ENCODE assay signal across 10 mouse cellular contexts in the genomic region with DNA sequence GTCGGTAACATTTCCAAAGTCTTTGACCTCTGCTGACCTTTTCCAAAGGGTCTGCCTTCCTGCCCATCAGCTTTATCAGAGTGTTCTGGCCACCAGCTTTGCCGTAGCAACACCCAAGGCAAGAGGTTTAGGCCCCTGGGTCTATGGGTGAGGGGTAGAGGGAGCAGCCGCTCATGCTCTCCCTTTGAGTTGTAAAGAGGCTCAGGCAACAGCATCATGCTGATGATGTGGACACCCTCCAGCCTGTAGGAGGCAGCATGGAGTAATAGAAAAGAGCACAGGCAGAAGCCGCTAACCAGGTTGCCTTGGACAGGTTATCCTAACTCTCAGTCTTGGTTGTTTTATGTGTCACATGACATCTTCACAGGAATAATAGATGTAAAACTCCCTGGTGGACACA.
A peak's percentile ranks its signal among the peaks of the same experiment; 100 is the strongest.
DNase-seq lines count a peak whose midpoint lies in the region; ATAC-seq and TF ChIP-seq lines count a peak whose summit lies in the region.
"Had no signal": no experiment of that assay in that cellular context is flagged by ENCODE, and none has a peak within 500 bp of the region (broad histone marks: within the 10 kb centered on the region; RNA-seq: fewer than 3 reads in every experiment).

No protein-coding gene starts in this region.

- no peak overlapping the region for H3K9ac ChIP-seq in midbrain, embryonic 14.5 days (replicated peaks; ENCODE audit: low read length)
- H3K9ac ChIP-seq in midbrain, embryonic 16.5 days (ENCODE audit: low read depth, low read length) = no peak overlapping the region
- no peak overlapping the region for H3K9ac ChIP-seq in liver, embryonic 13.5 days
- H3K9ac ChIP-seq: heart, embryonic 15.5 days had no signal

- WGBS in midbrain, embryonic 14.5 days = 24% methylated on average over 4 of the region's 4 CpGs
- WGBS in midbrain, embryonic 16.5 days = 24% methylated on average over 4 of the region's 4 CpGs
- WGBS in liver, embryonic 13.5 days (ENCODE audit: insufficient replicate concordance) = 71% methylated on average over 4 of the region's 4 CpGs

- no peaks in the 10 kb centered on the region for H3K27me3 ChIP-seq in midbrain, embryonic 14.5 days (ENCODE audit: control insufficient read depth, insufficient read depth, low read length)
- H3K27me3 ChIP-seq in midbrain, embryonic 16.5 days (ENCODE audit: control insufficient read depth, insufficient read depth, low read depth, low read length) = no peaks in the 10 kb centered on the region
- no peaks in the 10 kb centered on the region for H3K27me3 ChIP-seq in liver, embryonic 13.5 days
- H3K27me3 ChIP-seq: heart, embryonic 15.5 days; megakaryocyte, embryonic 14.5 days had no signal

- no peaks in the 10 kb centered on the region for H3K4me1 ChIP-seq in midbrain, embryonic 14.5 days (ENCODE audit: control insufficient read depth, insufficient read depth, low read length)
- no peaks in the 10 kb centered on the region for H3K4me1 ChIP-seq in midbrain, embryonic 16.5 days (ENCODE audit: control insufficient read depth, insufficient read depth, low read length)
- H3K4me1 ChIP-seq in cortical plate, adult 2 months (ENCODE audit: control insufficient read depth, insufficient read depth, low read length) = peaks cover 7% of the 10 kb centered on the region; the same call in 1 of the 2 replicates
- no peaks in the 10 kb centered on the region for H3K4me1 ChIP-seq in liver, embryonic 13.5 days (replicated peaks)

- no peak for TF ChIP-seq POLR2A in cortical plate, adult 2 months (IDR thresholded peaks at IDR 0.05; ENCODE audit: extremely low read depth, insufficient read depth, low read length)

- no peak overlapping the region for H3K27ac ChIP-seq in midbrain, embryonic 14.5 days (replicated peaks; ENCODE audit: low read depth, low read length)
- no peak overlapping the region for H3K27ac ChIP-seq in midbrain, embryonic 16.5 days (ENCODE audit: low read length)
- H3K27ac ChIP-seq in cortical plate, adult 2 months (ENCODE audit: insufficient read depth, low read length) = no peak overlapping the region
- H3K27ac ChIP-seq in liver, embryonic 13.5 days = no peak overlapping the region
- H3K27ac ChIP-seq: heart, embryonic 15.5 days had no signal

- ATAC-seq in midbrain, embryonic 14.5 days (ENCODE audit: low FRiP score, low TSS enrichment) = no peak
- no peak for ATAC-seq in midbrain, embryonic 16.5 days
- no peak for ATAC-seq in liver, embryonic 13.5 days (ENCODE audit: low read depth)

- no peaks in the 10 kb centered on the region for H3K36me3 ChIP-seq in midbrain, embryonic 14.5 days (ENCODE audit: control insufficient read depth, insufficient read depth, low read length)
- no peaks in the 10 kb centered on the region for H3K36me3 ChIP-seq in midbrain, embryonic 16.5 days (ENCODE audit: control insufficient read depth, insufficient read depth, low read length)
- H3K36me3 ChIP-seq in liver, embryonic 13.5 days = no peaks in the 10 kb centered on the region
- H3K36me3 ChIP-seq: heart, embryonic 15.5 days had no signal

- H3K4me2 ChIP-seq in midbrain, embryonic 14.5 days (ENCODE audit: low read length) = no peak overlapping the region
- no peak overlapping the region for H3K4me2 ChIP-seq in midbrain, embryonic 16.5 days (ENCODE audit: low read length)
- H3K4me2 ChIP-seq in liver, embryonic 13.5 days = no peak overlapping the region
- H3K4me2 ChIP-seq: heart, embryonic 15.5 days had no signal

- no peak overlapping the region for H3K4me3 ChIP-seq in midbrain, embryonic 14.5 days (replicated peaks; ENCODE audit: low read depth, low read length)
- H3K4me3 ChIP-seq in midbrain, embryonic 16.5 days (ENCODE audit: low read depth, low read length) = no peak overlapping the region
- no peak overlapping the region for H3K4me3 ChIP-seq in cortical plate, adult 2 months (ENCODE audit: insufficient read depth, low read length)
- no peak overlapping the region for H3K4me3 ChIP-seq in liver, embryonic 13.5 days (replicated peaks)
- H3K4me3 ChIP-seq: heart, embryonic 15.5 days; megakaryocyte, embryonic 14.5 days had no signal

- H3K9me3 ChIP-seq in midbrain, embryonic 14.5 days (ENCODE audit: control insufficient read depth, low read length) = no peaks in the 10 kb centered on the region
- H3K9me3 ChIP-seq in midbrain, embryonic 16.5 days (replicated peaks; ENCODE audit: control insufficient read depth, low read length, poor library complexity, severe bottlenecking) = no peaks in the 10 kb centered on the region
- no peaks in the 10 kb centered on the region for H3K9me3 ChIP-seq in liver, embryonic 13.5 days (replicated peaks)
- H3K9me3 ChIP-seq: heart, embryonic 15.5 days had no signal

- DNase-seq in cerebellum, postnatal 14 days = peak; percentile 46 to 67
- DNase-seq in cerebellum, adult 9-11 months = no peak
- peak; percentile 64 for DNase-seq in midbrain, embryonic 14.5 days
- DNase-seq in liver, embryonic 13.5 days = peak; percentile 4
- DNase-seq in thymus, postnatal 0 days (ENCODE audit: low spot score) = peak; percentile 54
- no peak for DNase-seq in right cerebral cortex, postnatal 25 days

- TF ChIP-seq CTCF in cortical plate, adult 2 months (IDR thresholded peaks at IDR 0.05; ENCODE audit: extremely low read depth, insufficient read depth, low read length) = peak; percentile 40

Comparison
In these comparisons a context has a peak if more than half of its experiments do, and no peak if none do; other contexts are left out.
1. DNase-seq: peak in cerebellum, postnatal 14 days (2 of 2), midbrain, embryonic 14.5 days (single experiment), liver, embryonic 13.5 days (single experiment) and thymus, postnatal 0 days (single experiment); none in cerebellum, adult 9-11 months (single experiment) and right cerebral cortex, postnatal 25 days (single experiment).